Mouse (Mus musculus) small intestine, adult 2 months (tissue): ENCODE measurements around the gene Pank4.

Experiments
- CTCF ChIP-seq: fragments of 200-500 bp; IDR thresholded peaks from 2 replicates; pipeline ENCODE4 v1.5.1; 2012; ENCODE audit warnings: low read depth, mild to moderate bottlenecking, control low read depth, inconsistent platforms, low read length, moderate library complexity, mixed read lengths; ENCODE audit not compliant: insufficient replicate concordance, insufficient read length; ENCODE audit errors: extremely low read depth
- POLR2A ChIP-seq: fragments of 200-500 bp; IDR thresholded peaks from 2 replicates; pipeline ENCODE4 v1.6.1; 2012; ENCODE audit warnings: low read depth, mild to moderate bottlenecking, control low read depth, inconsistent platforms, low read length, moderate library complexity

- TF ChIP-seq POLR2A: no peak
- no peak for TF ChIP-seq CTCF
Measured at GRCm38 (mm10) chr4:155020141-155020540, 56.2 kb downstream of the Pank4 start.
